Mouse (Mus musculus): Measurements from ENCODE around the gene Adcy6.

Adcy6 gene

DNA sequence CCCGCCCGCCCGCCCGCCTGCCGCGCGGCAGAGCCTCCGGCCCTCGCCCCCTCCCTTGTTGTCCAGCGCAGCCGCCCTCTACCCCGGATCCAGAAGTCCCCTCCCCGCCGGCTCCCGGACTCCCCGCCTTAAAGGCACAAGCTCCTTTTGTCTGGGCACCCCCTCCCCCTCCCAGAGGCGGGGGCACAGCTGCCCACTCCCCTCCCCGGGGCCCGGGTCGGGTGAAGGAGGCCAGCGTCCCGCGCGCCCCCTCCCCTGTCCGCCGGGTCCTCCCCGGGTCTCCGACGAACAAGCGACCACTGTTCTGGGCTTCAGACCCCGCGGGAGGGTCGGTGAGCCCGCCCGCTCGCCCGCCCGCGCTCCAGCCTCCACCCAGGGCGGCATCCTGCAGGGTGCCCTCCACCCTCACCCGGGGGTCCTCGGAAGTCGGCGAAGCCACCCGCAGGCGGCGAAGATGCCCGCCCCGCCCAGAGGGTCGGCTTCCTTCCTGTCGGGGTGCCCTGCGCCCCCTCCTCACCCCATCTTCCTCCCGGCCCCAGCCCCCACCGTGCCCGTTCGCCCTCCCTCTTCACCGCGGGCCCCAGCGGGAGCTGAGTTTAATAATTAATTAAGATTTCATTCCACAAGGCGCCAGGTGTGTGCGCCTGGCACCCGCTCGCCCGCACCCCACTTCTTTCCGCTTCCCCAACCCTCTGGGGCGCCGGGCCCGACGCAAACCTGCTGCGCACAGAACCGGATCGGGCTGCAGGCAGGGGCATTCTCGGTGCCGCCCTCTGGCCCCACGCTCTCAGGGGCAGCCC, at the start of gene Adcy6:
Gene Adcy6, minus strand, starts transcription at position 746 of the 800 bp plus-strand sequence.
- peak; percentile 86 for DNase-seq (ENCODE audit: low spot score)

DNA sequence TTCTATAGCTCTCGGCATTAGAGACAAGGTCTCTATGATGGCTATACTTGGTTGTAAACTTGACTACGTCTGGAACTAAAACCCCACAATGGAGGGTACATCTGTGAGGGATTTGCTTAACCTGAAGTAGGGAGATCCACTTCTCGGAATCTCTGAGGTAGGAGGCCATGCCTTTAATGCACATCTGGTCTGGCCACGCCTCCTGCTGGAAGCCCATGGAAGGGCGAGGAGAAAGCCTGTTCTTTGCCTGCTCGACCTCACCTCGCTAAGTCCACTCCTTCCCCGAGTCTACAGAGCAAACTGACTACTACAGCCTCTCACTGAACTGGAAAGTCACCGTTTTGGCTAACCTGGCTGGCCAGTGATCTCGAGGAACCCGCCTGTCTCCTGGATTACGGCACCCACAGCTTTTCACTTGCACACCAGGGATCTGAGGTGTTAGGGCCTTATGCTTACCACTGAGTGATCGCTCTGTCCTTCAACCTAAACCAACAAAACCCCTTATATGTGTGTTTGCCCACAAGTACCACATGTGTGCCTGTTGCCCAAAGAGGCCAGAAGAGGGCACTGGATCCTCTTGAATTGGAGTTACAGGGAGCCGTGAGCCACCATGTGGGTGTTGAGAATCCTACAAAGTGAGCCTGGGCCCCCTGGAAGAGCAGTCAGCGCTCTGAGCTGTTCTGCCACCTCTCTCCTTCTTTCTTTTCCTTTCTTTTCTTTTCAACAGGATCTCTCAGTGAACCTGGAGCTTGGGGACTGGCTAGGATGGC, 47.3 kb upstream of the Adcy6 start:
- DNase-seq (ENCODE audit: low spot score) = peak; percentile 30

DNA sequence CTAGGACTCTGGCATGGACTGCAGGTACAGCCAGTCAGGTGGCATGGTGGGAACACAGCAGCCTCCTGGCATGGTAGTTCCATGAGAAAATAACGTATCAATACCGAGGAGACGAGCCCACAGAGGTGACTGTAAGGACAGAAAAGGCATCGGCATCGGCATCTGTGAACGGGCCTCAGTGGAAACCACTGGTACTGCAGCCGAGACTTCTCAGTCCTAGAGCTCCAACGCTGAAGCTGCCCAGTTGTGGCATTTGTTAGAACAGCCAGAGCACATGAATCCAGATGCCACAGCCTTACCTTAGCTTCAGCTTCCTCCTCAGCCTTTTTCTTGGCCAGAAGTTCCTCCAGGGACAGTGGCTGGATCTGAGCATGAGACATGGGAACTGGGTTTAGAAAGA, 42.3 kb upstream of the Adcy6 start:
- DNase-seq (ENCODE audit: low spot score) = no peak

DNA sequence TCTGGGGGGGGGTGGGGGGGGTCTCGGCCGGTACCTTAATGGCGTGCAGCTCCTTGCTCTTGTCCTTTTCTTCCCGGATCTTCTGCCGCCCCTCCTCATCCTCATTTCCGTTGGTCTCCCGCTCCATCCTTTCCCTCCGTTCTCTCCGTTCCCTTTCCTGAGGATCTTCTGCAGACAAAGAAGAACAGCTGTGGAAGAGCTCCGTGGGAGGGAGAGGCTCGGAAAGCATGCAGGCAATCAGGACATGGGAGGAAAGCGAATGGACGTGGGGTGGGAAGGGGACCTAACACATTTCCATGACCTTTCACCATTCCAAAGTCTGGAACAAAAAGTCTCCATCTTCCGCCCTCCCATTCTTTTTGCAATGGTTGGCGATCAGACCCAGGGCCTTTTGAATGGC, 41.6 kb upstream of the Adcy6 start:
- no peak for DNase-seq (ENCODE audit: low spot score)

GRCm38 (mm10) chr15:98648071-98648470, 38.2 kb upstream of the Adcy6 start:
- no peak for DNase-seq (ENCODE audit: low spot score)

DNA sequence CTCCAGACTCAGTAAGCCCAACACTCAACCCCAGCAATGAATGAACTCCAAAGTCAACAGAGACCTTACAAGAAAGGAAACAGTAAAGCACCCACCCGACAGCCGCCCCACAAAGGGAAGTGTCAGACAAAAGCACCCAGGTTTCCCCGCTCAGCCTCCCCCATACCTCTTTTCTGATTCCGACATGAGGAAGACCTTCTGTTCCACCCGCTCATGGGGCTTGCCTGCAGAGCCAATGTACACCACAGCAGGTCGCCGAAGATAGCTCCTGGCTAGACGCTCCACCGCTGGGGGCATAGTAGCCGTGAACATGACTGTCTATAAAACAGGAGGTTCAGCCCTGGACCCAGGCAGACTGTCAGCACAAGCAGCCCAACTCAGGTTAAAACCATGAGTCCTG, 37.4 kb upstream of the Adcy6 start:
- DNase-seq (ENCODE audit: low spot score) = no peak

DNA sequence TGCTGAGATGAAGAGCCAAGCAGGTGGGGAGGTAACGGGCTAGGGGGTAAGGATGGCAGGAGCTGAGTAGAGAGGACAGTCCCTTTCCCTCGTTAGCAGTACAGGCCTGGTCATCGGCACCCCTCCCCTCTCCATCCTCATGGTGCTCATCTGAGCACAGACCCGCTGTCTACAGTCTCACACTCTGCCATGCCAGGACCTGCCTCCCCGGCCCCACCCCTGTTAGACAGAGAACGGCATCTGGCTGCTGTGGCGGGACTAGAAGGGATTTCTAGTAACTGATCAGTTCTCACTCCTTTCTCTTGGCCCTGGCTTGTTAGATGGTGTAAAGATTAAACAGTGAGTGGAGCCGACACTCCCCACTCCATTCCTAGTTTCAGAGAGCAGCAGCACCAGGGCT, 36.9 kb upstream of the Adcy6 start:
- DNase-seq (ENCODE audit: low spot score) = no peak

DNA sequence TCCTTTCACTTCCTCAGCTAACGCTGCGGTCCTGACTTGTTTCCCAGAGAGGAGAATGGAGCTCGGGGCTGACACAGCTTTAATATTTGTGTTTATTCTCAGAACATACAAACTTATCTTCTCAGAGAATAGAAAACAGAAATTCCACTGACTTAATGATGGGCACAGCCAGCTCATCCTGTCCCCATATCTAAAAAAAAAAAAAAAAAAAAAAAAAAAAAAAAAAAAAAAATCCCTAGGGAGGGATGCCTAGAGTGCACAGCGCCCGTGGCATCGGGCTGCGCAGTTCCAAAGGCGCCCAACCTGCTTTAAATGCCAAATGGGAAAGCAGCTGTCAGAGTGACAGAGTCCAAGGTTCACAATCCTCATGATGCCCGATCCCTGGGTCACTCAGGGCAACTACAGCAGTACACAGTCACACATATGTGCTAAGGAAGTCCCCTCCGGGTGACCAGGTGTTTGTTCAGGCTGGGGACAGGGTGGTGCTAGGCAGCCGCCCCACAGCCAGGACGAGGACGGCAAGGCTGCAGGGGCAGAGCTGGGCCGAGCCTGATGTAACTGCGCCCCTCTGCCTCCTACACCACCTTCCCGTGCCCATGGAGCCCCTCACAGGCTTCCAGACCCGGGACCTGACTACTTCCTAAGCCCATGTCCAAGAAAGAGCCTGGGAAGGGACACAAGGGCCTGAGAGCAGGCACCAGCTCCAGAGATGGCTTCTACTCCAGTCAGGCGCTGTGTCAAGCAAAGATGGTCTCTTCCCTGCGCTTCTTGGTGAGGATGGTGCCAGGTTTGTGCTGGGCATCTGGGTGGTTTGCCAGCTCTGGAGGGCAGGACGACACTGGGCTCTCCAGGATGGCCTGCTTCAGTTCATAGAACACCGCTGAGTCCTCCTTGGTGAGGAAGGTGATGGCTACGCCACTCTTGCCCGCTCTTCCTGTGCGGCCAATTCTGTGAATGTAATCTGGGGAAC, 35.5 kb upstream of the Adcy6 start:
- DNase-seq (ENCODE audit: low spot score) = no peak

- no peak for DNase-seq (ENCODE audit: low spot score)
Observed at GRCm38 (mm10) chr15:98644406-98644805, 34.5 kb upstream of the Adcy6 start.

- no peak for DNase-seq (ENCODE audit: low spot score)
Observed at GRCm38 (mm10) chr15:98640157-98640556, 30.3 kb upstream of the Adcy6 start.

DNA sequence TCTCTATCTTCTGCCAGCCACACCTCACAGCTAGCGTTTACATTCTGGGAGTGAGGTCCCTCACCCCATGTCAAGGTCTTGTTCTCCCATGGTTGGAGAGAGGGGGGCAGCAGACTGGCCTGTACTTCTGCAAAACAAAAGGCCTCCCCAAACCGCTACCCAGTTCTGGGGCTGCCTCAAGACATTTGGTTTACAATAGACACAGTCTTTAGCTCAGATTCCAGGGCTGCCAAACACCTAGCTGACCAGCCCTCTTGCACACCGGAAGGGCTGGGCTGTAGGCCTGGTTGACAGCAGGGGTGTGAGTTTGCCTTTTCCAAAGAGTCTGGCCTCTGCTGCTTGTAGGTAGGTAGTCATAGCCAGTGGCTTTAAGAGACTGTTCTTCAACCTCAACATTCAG, 27.3 kb upstream of the Adcy6 start:
- DNase-seq (ENCODE audit: low spot score) = no peak

GRCm38 (mm10) chr15:98636517-98636916, 26.6 kb upstream of the Adcy6 start:
- DNase-seq (ENCODE audit: low spot score) = no peak

GRCm38 (mm10) chr15:98635291-98635841, 25.5 kb upstream of the Adcy6 start:
- no peak for DNase-seq (ENCODE audit: low spot score)

GRCm38 (mm10) chr15:98634541-98635081, 24.7 kb upstream of the Adcy6 start:
- DNase-seq (ENCODE audit: low spot score) = peak; percentile 87

- DNase-seq (ENCODE audit: low spot score) = no peak
Observed at GRCm38 (mm10) chr15:98633822-98634470, 24.1 kb upstream of the Adcy6 start.

- peak; percentile 66 for DNase-seq (ENCODE audit: low spot score)
Observed at GRCm38 (mm10) chr15:98632921-98633320, 23.0 kb upstream of the Adcy6 start.

GRCm38 (mm10) chr15:98632107-98632744, 22.4 kb upstream of the Adcy6 start:
- peak; percentile 85 for DNase-seq (ENCODE audit: low spot score)

GRCm38 (mm10) chr15:98631493-98631892, 21.6 kb upstream of the Adcy6 start:
- peak; percentile 90 for DNase-seq (ENCODE audit: low spot score)

DNA sequence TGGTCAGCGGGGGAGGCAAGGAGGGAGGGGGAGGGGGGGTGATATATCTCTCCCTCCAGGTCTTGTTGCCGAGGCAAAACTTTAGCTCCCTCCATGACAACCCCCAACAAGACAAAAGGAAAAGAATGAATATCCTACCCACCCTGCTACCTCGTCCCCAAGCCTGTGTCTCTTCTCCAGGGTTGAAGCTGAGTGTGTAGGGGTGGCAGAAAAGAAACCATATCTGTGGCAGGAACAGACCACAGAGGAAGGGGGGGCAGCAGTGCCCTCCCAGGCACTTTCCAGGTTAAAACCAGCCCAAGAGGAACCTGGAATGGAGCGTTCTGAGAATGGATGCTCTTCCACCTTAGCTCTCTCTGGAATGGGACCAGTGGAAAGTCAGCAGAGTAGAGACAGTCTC, 20.7 kb upstream of the Adcy6 start, which contains the start of gene Cacnb3:
Gene Cacnb3, plus strand, starts transcription at position 301 of the 400 bp plus-strand sequence.
- no peak for DNase-seq (ENCODE audit: low spot score)

DNA sequence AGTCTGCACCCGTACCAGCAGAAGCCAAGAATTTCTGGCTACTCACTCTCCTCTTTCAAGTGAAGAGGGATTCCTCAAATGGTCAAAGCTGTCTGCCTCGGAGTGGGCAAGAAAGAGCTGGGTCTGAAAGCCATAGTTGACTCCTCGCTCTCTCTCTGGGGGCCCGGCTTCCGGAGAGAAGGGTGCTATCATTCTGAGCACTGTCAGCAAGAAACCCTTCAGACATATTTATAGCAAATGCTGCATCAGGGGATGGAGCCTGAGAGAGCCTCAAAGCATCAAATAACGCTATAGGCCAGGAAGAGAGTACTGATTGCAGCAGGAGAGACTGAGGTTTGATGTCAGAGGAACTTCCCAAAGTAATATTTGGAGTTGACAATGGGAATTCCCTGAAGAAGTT, 19.6 kb upstream of the Adcy6 start:
- DNase-seq (ENCODE audit: low spot score) = no peak

All from embryo, embryonic 10 days (tissue).